Mouse (Mus musculus) CD4-positive, CD25-positive, alpha-beta regulatory T cell (primary cell): ENCODE data around the gene Olfr585. TPM values are rescaled to one million over a fixed set of nuclear protein-coding genes. Genes with fewer than 3 reads are reported as not detected.

Experiments
- polyA plus RNA-seq: library from polyadenylated mRNA; unstranded; fragments of 100-300 nt; shearing (Covaris generic); gene quantifications from one replicate; pipeline ENCODE4 v1.2.1, GENCODE M21; 2017

The Olfr585 gene
- not detected for polyA plus RNA-seq

DNA sequence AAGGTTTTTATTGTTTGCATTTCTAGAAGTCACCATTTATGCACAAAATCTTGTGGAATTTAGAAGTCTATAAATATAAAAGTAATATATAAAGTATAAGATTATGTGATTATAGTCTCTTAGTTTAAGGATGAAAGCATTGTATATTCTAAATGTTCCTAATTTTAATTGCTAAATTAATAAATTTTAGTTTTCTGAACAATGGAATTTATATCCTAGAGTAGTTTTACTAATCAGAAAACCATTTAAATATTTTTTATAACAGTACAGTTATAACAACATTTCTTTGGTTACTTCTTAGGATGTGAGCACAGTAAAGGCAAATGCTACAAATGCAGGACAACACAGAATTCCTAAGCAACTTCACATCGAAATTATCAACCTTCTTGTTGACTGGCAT is at the start of gene Olfr585:
Gene Olfr585, plus strand, starts transcription at position 301 of the 400 bp plus-strand sequence.

GRCm38 (mm10) chr7:103051000-103051399 is 46.5 kb upstream of the Olfr585 start, which contains the start of gene Olfr583:
Gene Olfr583 (plus strand): TSS chr7:103051300.

DNA sequence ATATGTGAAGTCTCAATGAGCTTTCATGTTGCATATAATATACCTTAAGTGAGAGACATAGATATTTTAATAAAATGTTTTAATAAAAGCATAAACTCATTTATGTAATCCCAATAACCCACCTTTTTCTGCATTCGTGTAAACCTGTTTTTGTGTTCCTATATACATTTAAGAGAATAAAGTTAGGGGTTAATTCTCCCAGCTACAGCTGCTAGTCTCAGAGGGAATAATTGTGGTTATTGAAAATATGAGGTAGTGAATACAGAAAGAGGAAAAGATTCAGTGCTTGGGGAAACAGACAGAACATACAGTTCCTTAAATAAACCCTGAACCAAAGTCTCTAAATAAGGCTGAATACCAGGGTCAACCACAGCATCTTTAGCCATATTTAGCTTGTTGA is 15.9 kb upstream of the Olfr585 start, which contains the start of gene Olfr584:
Gene Olfr584, plus strand, starts transcription at position 301 of the 400 bp plus-strand sequence.

GRCm38 (mm10) chr7:103125538-103125937 is 28.0 kb downstream of the Olfr585 start, which contains the start of gene Olfr586:
Gene Olfr586 (minus strand): TSS chr7:103125638.

DNA sequence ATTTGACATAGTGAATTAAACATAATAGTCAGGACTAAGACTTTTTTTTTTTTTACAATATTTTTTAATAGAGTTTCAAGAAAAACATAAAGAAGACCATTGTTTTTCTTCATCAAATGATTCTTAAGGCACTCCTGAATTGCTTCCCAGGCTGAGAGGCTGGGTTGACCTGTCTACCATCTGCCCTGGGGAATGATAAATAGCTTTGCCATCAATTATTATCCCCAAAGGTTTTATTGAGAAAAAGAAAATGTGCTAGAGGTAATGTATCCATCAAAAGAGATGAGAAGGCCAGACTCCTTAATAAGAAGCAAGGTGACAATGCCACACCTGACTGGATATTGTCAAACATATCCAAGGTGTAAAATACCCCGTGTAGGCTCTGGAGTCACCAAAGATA is 43.1 kb downstream of the Olfr585 start, which contains the start of gene Olfr588-ps1:
Gene Olfr588-ps1, plus strand, starts transcription at position 301 of the 400 bp plus-strand sequence.

Other genes starting within 250 kb of the Olfr585 start
- not detected for gene Olfr566, start 239.0 kb upstream of the Olfr585 start, polyA plus RNA-seq
- gene Olfr568, start 220.6 kb upstream of the Olfr585 start, polyA plus RNA-seq: 0.25 TPM
- gene Olfr569, start 206.8 kb upstream of the Olfr585 start, polyA plus RNA-seq: not detected
- not detected for gene Olfr570, start 203.1 kb upstream of the Olfr585 start, polyA plus RNA-seq
- gene Olfr571, start 180.2 kb upstream of the Olfr585 start, polyA plus RNA-seq: not detected
- not detected for gene Olfr572, start 173.3 kb upstream of the Olfr585 start, polyA plus RNA-seq
- gene Olfr573-ps1, start 155.1 kb upstream of the Olfr585 start, polyA plus RNA-seq: not detected
- gene Olfr574, start 149.3 kb upstream of the Olfr585 start, polyA plus RNA-seq: not detected
- not detected for gene Olfr575, start 138.9 kb upstream of the Olfr585 start, polyA plus RNA-seq
- gene Olfr576, start 135.1 kb upstream of the Olfr585 start, polyA plus RNA-seq: not detected
- not detected for gene Olfr577, start 121.8 kb upstream of the Olfr585 start, polyA plus RNA-seq
- not detected for gene Olfr578, start 108.4 kb upstream of the Olfr585 start, polyA plus RNA-seq
- gene Olfr582, start 59.7 kb upstream of the Olfr585 start, polyA plus RNA-seq: not detected
- not detected for gene Olfr583, start 46.4 kb upstream of the Olfr585 start, polyA plus RNA-seq
- gene Olfr584, start 15.8 kb upstream of the Olfr585 start, polyA plus RNA-seq: not detected
- gene Olfr586, start 27.9 kb downstream of the Olfr585 start, polyA plus RNA-seq: not detected
- gene Olfr588-ps1, start 43.2 kb downstream of the Olfr585 start, polyA plus RNA-seq: not detected
- not detected for gene Olfr589, start 58.6 kb downstream of the Olfr585 start, polyA plus RNA-seq
- gene Olfr591, start 80.6 kb downstream of the Olfr585 start, polyA plus RNA-seq: not detected
- not detected for gene Olfr592, start 87.1 kb downstream of the Olfr585 start, polyA plus RNA-seq
- gene Olfr593, start 114.1 kb downstream of the Olfr585 start, polyA plus RNA-seq: not detected
- not detected for gene Olfr594, start 119.3 kb downstream of the Olfr585 start, polyA plus RNA-seq
- gene Usp17ld, start 154.8 kb downstream of the Olfr585 start, polyA plus RNA-seq: not detected
- gene Olfr596, start 207.9 kb downstream of the Olfr585 start, polyA plus RNA-seq: not detected
- gene Olfr597, start 218.6 kb downstream of the Olfr585 start, polyA plus RNA-seq: 0.11 TPM
- gene Olfr598, start 225.8 kb downstream of the Olfr585 start, polyA plus RNA-seq: not detected
- not detected for gene Olfr599, start 238.2 kb downstream of the Olfr585 start, polyA plus RNA-seq